Mouse (Mus musculus) hindbrain, embryonic 10.5 days (tissue): ENCODE measurements around the gene Tnfrsf1a. TPM values are rescaled to one million over a fixed set of nuclear protein-coding genes. Genes with fewer than 3 reads are reported as not detected.
A peak's percentile ranks its signal among the peaks of the same experiment; 100 is the strongest.

ENCODE experiments used
- DNase-seq: peaks from one replicate; pipeline ENCODE4 v3.0.0-alpha.2; 2017; ENCODE audit warnings: low spot score
- H3K27ac ChIP-seq: fragments of 300-500 bp; sonication (generic); 2 replicates; pipeline ENCODE4 v1.5.1; 2016; ENCODE audit warnings: mild to moderate bottlenecking, moderate library complexity
- H3K27me3 ChIP-seq: fragments of 300-500 bp; sonication (generic); 2 replicates; pipeline ENCODE4 v1.6.1; 2016; ENCODE audit warnings: mild to moderate bottlenecking; ENCODE audit not compliant: poor library complexity, insufficient read depth, severe bottlenecking
- H3K36me3 ChIP-seq: fragments of 300-500 bp; sonication (generic); 2 replicates; pipeline ENCODE4 v1.6.1; 2016; ENCODE audit warnings: mild to moderate bottlenecking, moderate library complexity
- H3K4me1 ChIP-seq: fragments of 300-500 bp; sonication (generic); replicated peaks from 2 replicates; pipeline ENCODE4 v1.6.1; 2016; ENCODE audit warnings: mild to moderate bottlenecking
- H3K4me3 ChIP-seq: fragments of 300-500 bp; sonication (generic); 2 replicates; pipeline ENCODE4 v1.5.1; 2016; ENCODE audit warnings: mild to moderate bottlenecking, moderate library complexity
- H3K9me3 ChIP-seq: fragments of 300-500 bp; sonication (generic); 2 replicates; pipeline ENCODE4 v1.6.1; 2016; ENCODE audit warnings: mild to moderate bottlenecking, moderate library complexity
- WGBS: fragments of 180-500 bp; shearing (Covaris S2); methylation state at CpG from one replicate; pipeline ENCODE4 v1.1.7; 2016; 5-methylcytosine and 5-hydroxymethylcytosine counted together
- polyA plus RNA-seq: library from polyadenylated mRNA; unstranded; fragments of >200 nt; fragmentation: Nextera tagmentation; extraction: Ambion mirVana; gene quantifications from 2 replicates; pipeline ENCODE4 v1.2.1, GENCODE M21; 2016

Tnfrsf1a gene
- polyA plus RNA-seq, 1 experiment from 2014 or later: 26.8 TPM

DNA sequence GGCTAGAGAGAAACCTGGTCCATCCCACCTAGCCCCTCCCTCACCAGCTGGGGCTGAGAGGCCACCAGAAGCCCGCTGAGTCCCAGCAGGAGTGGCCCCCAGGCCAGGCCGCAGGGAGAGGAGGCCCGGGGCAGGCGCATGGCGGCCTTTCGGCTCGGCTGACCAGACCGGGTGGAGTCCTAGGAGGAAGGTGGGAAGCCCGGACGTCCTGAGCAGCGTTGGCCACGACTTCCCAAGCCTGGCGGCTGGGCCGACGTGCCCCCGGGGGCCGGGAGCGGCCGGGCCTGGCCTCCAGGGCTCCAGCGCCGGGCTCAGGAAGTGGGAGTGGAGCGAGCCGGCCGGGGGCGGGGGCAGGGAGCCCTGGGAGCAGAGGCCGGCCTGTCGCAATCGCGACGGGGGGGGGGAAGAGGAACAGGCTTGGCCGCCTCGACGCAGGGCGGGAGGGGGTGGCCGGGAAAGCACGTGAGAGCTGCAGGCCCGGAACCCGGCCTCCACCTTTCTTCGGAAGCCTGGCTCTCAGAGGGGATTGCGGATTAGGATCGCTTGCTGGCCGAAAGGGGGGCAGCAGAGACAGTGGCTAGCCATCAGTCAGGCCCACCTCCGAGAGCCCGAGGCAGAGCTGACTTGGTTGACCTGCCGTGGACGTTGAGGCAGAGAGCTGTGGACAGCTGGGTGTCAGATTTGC lies 35.5 kb upstream of the Tnfrsf1a start, which contains the start of gene Ltbr:
TSS of gene Ltbr (minus strand) at position 340 of the 685 bp plus-strand sequence.
- peak within 1 kb of the TSS; percentile 92 for H3K27ac ChIP-seq
- H3K36me3 ChIP-seq: peaks cover 4% of the 10 kb centered on the region; the same call in 1 of the 2 replicates
- H3K4me1 ChIP-seq: peaks cover 46% of the 10 kb centered on the region
- DNase-seq: peak; percentile 71
- H3K4me3 ChIP-seq: peak within 1 kb of the TSS; percentile 58
- peaks cover 40% of the 10 kb centered on the region for H3K27me3 ChIP-seq
- no peaks in the 10 kb centered on the region for H3K9me3 ChIP-seq
- 2% methylated on average over 44 of the region's 46 CpGs for WGBS

DNA sequence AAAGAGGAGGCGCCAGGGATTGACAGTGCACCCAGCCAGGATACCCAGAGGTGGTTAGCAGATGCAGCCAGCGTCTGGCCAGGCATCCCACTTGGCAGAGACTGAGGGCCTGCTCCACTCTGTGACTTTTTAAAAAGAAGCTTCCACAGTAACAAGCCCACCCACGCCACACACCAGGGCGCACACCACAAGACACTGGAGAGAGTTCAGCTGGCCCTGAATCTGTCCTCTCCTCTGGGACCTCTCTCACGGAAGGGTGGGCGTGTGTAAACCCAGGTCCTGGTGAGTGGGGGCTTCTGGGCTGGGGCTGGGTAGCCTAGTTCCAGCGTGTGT lies 35.0 kb upstream of the Tnfrsf1a start:
- Histone ChIP-seq H3K36me3 (peaks cover 4% of the 10 kb centered on the region; the same call in 1 of the 2 replicates), H3K4me1 (peaks cover 41% of the 10 kb centered on the region), H3K27ac (peak overlapping the region; percentile 92), H3K4me3 (peak overlapping the region; percentile 58), H3K27me3 (peaks cover 45% of the 10 kb centered on the region), H3K9me3 (no peaks in the 10 kb centered on the region)
- no peak for DNase-seq
- 59% methylated on average over 7 of the region's 7 CpGs for WGBS

DNA sequence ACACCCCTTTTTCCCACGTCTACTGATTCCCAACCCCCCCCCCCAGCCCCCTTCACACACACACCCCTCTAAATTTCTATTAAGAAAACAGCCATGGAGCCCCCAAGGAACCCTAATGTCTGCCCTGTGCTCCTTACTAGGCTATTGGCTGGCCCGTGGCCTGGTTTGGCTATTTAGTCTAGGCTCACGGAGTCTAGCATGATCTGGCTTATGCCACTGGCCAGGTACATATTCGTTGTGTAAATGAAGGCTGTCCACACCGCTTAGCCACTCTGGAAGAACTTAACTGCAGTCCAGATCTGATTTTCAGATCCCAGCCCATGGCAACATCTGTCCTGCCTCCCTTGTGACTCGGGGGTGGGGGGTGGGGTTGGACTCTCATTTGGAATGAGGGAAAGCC lies 34.4 kb upstream of the Tnfrsf1a start:
- 81% methylated on average over 6 of the region's 6 CpGs for WGBS
- H3K27me3 ChIP-seq: peaks cover 51% of the 10 kb centered on the region

DNA sequence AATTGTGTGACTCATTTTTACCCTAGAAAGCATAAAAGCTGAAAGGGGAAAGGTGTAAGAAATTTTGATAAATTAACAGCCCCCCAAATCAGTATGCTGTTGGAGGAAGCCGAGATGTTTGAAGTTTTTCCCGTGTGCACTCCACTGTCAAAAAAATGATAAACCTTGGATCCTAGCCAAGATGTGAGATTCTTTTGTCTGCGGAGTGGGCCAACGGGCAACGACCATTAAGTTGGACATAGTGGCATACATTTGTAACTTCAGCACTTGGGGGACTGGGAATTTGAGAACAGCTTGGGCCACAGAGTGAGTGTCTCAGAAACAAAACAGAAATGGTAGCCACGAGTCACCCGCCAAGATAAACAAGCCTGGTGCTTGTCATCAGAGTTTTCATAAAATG lies 32.1 kb upstream of the Tnfrsf1a start:
- DNase-seq: no peak
- 0 out of 2 replicates have a peak, but pooled peaks cover under 1% of the 10 kb centered on the region for H3K36me3 ChIP-seq
- H3K27ac ChIP-seq: no peak overlapping the region
- H3K9me3 ChIP-seq: no peaks in the 10 kb centered on the region
- peaks cover 40% of the 10 kb centered on the region for H3K4me1 ChIP-seq
- WGBS: 87% methylated on average over 7 of the region's 7 CpGs
- no peak overlapping the region for H3K4me3 ChIP-seq
- peaks cover 71% of the 10 kb centered on the region for H3K27me3 ChIP-seq

More for the DNA sequence above, 34.4 kb upstream of the Tnfrsf1a start:
- Histone ChIP-seq H3K36me3 (peaks cover 4% of the 10 kb centered on the region; the same call in 1 of the 2 replicates), H3K9me3 (no peaks in the 10 kb centered on the region), H3K4me3 (no peak overlapping the region), H3K4me1 (peaks cover 35% of the 10 kb centered on the region), H3K27ac (0 out of 2 replicates have a peak overlapping the region, but pooled peaks have one; percentile 92)
- DNase-seq: no peak

DNA sequence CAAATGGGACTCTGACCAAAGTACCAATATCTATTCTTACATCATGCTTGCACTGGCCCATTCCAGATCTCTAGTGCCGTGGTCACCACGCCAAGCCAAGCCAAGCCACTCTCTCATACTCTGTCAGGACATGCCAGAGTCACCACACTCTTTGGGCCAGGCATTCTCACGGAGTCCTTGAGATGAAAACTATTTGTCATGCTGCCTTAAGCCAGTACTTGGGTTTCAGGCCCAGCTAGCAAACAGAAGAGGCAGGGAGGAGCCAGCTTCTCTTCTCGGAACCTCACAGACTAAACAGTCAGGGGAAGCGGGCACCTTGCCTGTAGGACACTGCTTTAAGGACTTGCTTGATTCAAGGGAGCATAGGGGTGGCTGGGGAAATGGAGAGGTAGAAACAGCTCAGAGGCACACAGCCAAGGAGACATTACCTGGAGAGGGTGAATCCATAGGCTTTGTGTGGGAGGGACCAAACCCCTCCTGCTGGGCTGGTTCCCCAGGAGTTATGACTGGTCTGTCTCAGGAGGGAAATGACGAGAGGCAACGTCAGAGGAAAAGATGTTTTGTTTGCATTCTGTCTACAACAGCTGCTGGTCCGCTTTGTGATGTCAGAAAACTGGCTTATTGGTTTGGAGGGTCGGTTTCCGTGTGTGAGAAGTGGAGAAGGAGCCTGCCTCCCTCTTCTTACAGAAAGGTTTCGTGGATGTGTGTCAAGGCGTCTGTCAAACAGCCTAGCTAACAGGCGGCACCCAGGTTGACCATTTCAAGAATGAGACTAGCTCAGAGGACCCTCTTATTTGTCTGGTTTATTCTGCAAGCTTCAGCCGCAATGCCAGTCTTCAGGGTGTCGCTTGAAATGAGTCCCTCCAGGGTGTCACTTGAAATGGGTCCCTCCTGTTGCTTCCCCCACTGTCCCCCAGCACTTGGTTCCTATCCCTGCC lies 29.9 kb upstream of the Tnfrsf1a start:
- Histone ChIP-seq H3K9me3 (no peaks in the 10 kb centered on the region), H3K27ac (no peak overlapping the region), H3K4me1 (peaks cover 22% of the 10 kb centered on the region), H3K27me3 (peaks cover 74% of the 10 kb centered on the region), H3K36me3 (no peaks in the 10 kb centered on the region), H3K4me3 (no peak overlapping the region)
- DNase-seq: no peak
- WGBS: 68% methylated on average over 15 of the region's 15 CpGs

DNA sequence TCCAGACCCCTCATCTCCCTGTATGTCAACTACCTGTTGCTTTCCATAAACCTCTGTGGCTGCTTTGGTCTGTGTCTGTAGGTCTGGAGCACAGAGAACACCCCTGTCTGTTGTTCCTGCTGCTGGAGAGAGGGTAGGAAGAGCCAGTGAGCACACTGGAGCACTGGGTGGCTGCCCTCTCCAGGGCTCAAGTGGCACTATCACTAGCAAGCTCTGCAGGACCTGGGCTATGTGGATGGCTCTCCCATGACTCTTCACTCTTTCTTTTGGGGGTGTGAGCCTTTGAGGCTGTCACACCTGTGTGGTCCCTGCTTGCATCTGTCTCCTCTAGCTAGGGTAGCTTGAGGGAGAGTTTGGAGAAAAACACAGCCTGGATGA lies 29.3 kb upstream of the Tnfrsf1a start:
- Histone ChIP-seq H3K4me3 (no peak overlapping the region), H3K9me3 (no peaks in the 10 kb centered on the region), H3K4me1 (peaks cover 16% of the 10 kb centered on the region), H3K27ac (no peak overlapping the region), H3K36me3 (no peaks in the 10 kb centered on the region), H3K27me3 (peaks cover 74% of the 10 kb centered on the region)
- no peak for DNase-seq

DNA sequence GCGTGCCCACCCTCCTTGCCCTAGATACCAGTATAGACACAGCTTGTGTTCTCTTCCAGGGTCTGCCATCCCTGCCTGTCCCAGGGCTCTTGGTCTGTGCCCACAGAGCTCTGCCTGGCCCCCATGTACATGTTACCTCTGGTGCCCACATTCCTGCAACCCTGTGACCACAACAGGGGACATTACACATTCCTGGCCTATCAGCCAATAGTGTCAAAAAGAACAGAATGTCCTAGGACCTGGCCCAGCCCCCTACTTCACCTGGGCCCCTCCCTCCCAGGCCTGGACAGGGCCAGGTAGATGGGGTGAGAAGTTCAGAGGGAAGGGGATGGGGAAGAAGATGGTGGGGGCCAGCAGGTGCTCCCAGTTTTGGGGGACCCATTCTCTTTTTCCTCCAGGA lies 28.8 kb upstream of the Tnfrsf1a start, which contains the start of gene Scnn1a:
TSS of gene Scnn1a (plus strand) at position 337 of the 400 bp plus-strand sequence.
- H3K4me1 ChIP-seq: peaks cover 18% of the 10 kb centered on the region
- no peaks in the 10 kb centered on the region for H3K36me3 ChIP-seq
- H3K4me3 ChIP-seq: peak within 1 kb of the TSS; percentile 27; the same call in 1 of the 2 replicates
- no peak for DNase-seq
- no peaks in the 10 kb centered on the region for H3K9me3 ChIP-seq
- H3K27me3 ChIP-seq: peaks cover 75% of the 10 kb centered on the region
- no peak within 1 kb of the TSS for H3K27ac ChIP-seq
- 72% methylated on average over 1 of the region's 1 CpGs for WGBS

DNA sequence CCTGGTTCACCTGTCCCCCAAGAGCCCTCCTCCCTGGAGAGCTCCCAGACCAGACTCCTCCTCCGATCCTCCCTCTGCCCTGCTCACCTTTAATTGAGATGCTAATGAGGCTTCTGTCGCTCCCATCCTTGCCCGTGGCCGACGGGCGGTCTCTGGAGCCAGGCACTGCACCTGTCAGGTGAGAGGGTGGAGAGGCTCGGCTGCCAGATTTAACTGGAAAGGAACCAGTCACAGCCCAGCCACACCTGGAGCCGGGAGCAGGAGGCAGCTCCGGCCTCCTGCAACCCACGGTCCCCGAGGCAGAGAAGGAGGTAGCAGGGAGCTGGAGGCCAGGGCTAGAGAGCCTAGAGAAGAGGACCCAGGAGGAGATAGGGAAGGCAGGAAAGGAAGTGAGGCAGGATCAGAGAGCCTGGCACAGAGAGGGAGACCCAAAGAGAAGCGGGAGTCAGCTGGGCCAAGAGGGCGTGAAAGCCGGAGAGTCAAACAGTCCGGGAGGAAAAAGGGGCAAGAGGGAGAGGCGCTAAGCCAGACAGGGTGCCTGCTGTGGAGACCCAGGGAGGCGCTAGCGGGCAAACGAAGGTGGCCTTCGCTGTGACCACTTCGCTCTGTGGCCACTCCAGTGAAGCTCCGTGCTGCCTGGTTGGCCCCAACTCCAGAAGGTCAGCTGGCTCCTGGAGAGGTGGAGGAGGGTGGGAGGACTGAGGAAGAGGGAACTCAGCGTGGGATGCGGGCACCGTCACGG lies 27.9 kb upstream of the Tnfrsf1a start:
- no peak for DNase-seq
- no peak overlapping the region for H3K27ac ChIP-seq
- WGBS: 5% methylated on average over 26 of the region's 26 CpGs
- H3K9me3 ChIP-seq: no peaks in the 10 kb centered on the region
- no peaks in the 10 kb centered on the region for H3K36me3 ChIP-seq
- peaks cover 74% of the 10 kb centered on the region for H3K27me3 ChIP-seq
- peak overlapping the region; percentile 27; the same call in 1 of the 2 replicates for H3K4me3 ChIP-seq
- peaks cover 21% of the 10 kb centered on the region for H3K4me1 ChIP-seq

DNA sequence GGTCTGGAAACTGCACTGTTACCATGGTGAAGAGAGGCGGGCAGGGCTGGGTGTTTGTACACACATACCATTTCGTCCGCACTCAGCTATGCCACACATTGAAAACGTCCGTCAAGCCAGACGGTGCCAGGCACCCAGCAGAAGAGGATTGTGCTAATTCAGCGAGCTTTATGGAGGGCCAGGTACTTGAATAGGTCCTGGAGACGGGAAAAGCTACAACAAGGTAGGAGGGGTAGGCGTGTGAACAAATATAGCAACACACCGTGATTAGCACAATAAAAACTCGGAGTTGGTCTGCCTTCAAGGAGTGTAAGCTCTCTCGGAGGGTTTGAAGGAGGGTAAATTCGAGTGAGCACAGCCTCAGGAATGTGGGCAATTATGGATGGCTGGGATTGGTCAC lies 26.4 kb upstream of the Tnfrsf1a start:
- DNase-seq: no peak
- no peak overlapping the region for H3K4me3 ChIP-seq
- H3K27me3 ChIP-seq: peaks cover 79% of the 10 kb centered on the region
- no peak overlapping the region for H3K27ac ChIP-seq
- H3K36me3 ChIP-seq: no peaks in the 10 kb centered on the region
- WGBS: 64% methylated on average over 13 of the region's 13 CpGs
- no peaks in the 10 kb centered on the region for H3K9me3 ChIP-seq
- peaks cover 21% of the 10 kb centered on the region for H3K4me1 ChIP-seq

DNA sequence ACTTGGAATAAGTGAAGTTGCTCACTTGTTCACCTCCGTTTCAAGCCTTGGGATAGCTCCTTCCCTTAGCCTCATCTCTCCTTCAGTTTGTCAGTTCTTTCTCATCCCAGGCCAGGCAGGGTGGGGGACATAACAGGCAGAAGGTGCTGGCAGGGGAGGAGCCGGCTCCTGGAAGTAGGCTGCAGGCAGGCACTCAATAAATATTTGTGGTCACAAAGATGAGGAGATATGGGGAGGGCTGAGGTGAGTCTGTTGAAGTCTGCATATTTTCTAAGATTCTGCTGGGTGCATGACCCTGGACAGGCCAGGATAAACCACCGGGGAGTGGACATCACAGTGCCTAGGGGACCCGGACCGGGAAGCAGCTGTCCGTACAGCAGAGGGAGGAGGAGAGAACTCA lies 25.6 kb upstream of the Tnfrsf1a start:
- no peaks in the 10 kb centered on the region for H3K36me3 ChIP-seq
- 70% methylated on average over 6 of the region's 6 CpGs for WGBS
- H3K27ac ChIP-seq: no peak overlapping the region
- H3K9me3 ChIP-seq: no peaks in the 10 kb centered on the region
- H3K27me3 ChIP-seq: peaks cover 75% of the 10 kb centered on the region
- no peak for DNase-seq
- peaks cover 21% of the 10 kb centered on the region for H3K4me1 ChIP-seq
- no peak overlapping the region for H3K4me3 ChIP-seq

DNA sequence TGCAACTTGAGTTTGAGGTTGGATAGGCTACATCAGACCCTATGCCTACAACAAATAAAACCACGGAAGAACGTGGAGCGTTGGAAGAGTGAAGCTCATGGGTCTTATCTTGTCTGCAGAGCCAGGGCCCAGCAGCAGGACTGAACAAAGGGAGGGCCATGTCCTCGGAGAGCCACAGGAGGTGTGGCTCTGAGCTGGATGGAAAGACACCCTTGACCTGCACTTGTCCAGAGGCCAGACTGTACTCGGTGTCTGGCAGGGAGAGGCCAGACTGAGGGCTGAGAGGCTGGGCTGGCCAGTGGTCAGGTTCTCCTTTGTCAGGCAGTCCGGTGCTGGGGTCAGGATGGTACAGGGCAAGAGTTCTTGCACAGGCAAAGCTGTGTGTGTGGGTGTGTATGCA lies 23.8 kb upstream of the Tnfrsf1a start:
- H3K27me3 ChIP-seq: peaks cover 65% of the 10 kb centered on the region
- H3K4me1 ChIP-seq: peaks cover 25% of the 10 kb centered on the region
- no peaks in the 10 kb centered on the region for H3K9me3 ChIP-seq
- H3K27ac ChIP-seq: 0 out of 2 replicates have a peak overlapping the region, but pooled peaks have one; percentile 18
- no peaks in the 10 kb centered on the region for H3K36me3 ChIP-seq
- no peak overlapping the region for H3K4me3 ChIP-seq
- no peak for DNase-seq
- WGBS: 80% methylated on average over 6 of the region's 6 CpGs

DNA sequence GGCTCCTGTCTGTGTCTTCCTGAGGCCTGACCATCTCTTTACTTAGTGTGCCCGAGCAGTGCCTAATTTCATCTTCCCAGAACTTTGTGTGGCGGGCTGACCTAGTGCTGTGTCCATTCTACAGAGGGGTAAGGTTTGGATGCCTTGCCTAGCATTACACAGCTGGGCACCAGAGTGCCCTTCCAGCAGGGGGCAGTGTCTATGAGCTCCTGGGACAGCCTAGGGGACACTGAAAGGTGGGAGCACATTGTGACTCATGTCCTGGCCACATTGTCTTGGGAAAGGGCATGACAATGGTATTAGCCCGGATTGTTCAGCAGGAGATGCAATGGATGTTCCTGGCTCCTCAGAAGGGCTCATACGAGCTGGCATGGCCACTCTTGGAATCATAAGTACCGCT lies 20.9 kb upstream of the Tnfrsf1a start:
- no peak for DNase-seq
- WGBS: 80% methylated on average over 5 of the region's 5 CpGs

More for the DNA sequence above, 20.9 kb upstream of the Tnfrsf1a start:
- H3K27ac ChIP-seq: no peak overlapping the region
- peaks cover 36% of the 10 kb centered on the region for H3K27me3 ChIP-seq
- no peaks in the 10 kb centered on the region for H3K36me3 ChIP-seq
- peaks cover 20% of the 10 kb centered on the region for H3K4me1 ChIP-seq
- H3K9me3 ChIP-seq: no peaks in the 10 kb centered on the region
- H3K4me3 ChIP-seq: no peak overlapping the region
